Mouse (Mus musculus): ENCODE measurements around the gene Pcsk4. TPM values are rescaled to one million over a fixed set of nuclear protein-coding genes. Genes with fewer than 3 reads are reported as not detected.
A peak's percentile ranks its signal among the peaks of the same experiment; 100 is the strongest.

Gene Pcsk4
- polyA plus RNA-seq, 1 experiment from 2014 or later: 4.7 TPM

DNA sequence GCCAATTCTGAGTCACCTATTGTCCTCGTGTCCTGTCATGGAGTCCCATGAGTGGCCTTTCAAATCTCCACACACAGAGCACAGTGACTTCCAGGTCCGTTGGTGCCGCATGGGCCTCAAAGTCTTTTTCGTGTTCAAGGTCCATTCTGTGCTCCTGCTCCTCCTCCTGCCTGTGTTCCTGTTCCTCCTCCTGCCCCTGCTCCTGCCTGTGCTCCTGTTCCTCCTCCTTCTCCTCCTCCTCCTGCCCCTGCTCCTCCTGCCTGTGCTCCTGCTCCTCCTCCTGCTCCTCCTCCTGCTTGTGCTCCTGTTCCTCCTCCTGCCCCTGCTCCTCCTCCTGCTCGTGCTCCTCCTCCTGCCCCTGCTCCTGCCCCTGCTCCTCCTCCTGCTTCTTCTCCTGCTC, 38.7 kb upstream of the Pcsk4 start:
- H3K36me3 ChIP-seq (replicated peaks; ENCODE audit: control insufficient read depth, insufficient read depth): no peaks in the 10 kb centered on the region
- WGBS: 78% methylated on average over 5 of the region's 5 CpGs
- H3K27ac ChIP-seq: no peak overlapping the region
- no peak overlapping the region for H3K9ac ChIP-seq
- no peak for ATAC-seq (ENCODE audit: low FRiP score)
- peaks cover 10% of the 10 kb centered on the region for H3K4me1 ChIP-seq (replicated peaks; ENCODE audit: control insufficient read depth, insufficient read depth, low read length)
- no peak overlapping the region for H3K4me2 ChIP-seq (replicated peaks)
- no peaks in the 10 kb centered on the region for H3K27me3 ChIP-seq (ENCODE audit: control insufficient read depth, insufficient read depth, low read length)
- DNase-seq (ENCODE audit: low spot score): no peak
- H3K4me3 ChIP-seq (replicated peaks; ENCODE audit: low read length): no peak overlapping the region
- no peaks in the 10 kb centered on the region for H3K9me3 ChIP-seq (ENCODE audit: control insufficient read depth, low read length)

DNA sequence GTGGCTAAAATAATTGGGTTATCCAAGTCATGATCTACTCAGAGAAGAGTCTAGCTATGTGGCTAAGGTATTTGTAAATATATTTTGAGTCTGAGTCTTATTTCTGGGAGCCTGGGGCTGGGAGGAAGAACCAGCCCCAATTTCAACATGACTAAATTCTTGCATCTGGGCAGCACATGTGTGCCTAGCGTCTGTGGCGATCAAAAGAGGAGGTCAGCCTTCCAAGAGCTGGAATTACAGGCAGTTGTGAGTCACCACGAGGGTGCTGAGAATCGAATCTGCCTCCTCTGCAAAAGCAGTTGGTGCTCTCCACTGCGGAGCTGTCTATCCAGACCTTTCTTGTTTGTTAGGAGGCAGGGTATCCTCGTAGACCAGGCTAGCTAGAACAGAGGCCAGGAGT, 36.4 kb upstream of the Pcsk4 start:
- H3K4me3 ChIP-seq (replicated peaks; ENCODE audit: low read length): no peak overlapping the region
- ATAC-seq (ENCODE audit: low FRiP score) (no peak), DNase-seq (ENCODE audit: low spot score) (no peak)
- no peak overlapping the region for H3K27ac ChIP-seq
- H3K36me3 ChIP-seq (replicated peaks; ENCODE audit: control insufficient read depth, insufficient read depth): no peaks in the 10 kb centered on the region
- no peaks in the 10 kb centered on the region for H3K4me1 ChIP-seq (replicated peaks; ENCODE audit: control insufficient read depth, insufficient read depth, low read length)
- no peaks in the 10 kb centered on the region for H3K9me3 ChIP-seq (ENCODE audit: control insufficient read depth, low read length)
- WGBS: 71% methylated on average over 6 of the region's 6 CpGs
- no peak overlapping the region for H3K9ac ChIP-seq
- no peak overlapping the region for H3K4me2 ChIP-seq (replicated peaks)
- no peaks in the 10 kb centered on the region for H3K27me3 ChIP-seq (ENCODE audit: control insufficient read depth, insufficient read depth, low read length)

DNA sequence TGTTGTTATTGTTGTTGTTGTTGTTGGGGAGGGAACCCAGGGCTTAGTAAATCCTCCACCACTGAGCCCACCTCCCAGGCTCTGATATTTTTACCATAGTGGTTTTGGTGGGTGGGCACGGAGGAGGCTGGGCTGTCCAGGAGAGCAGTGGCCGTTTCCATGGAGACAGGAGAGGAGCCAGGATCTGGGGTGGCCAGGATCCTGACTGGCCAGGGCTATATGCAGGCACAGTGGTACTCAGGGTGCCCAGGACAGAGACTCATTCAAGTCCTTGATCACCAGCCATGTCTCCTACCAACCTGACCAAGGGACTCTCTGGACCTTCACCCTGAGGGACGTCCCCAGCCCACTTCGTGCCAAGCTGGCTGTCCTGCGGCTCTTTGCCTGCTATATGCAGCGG, 34.4 kb upstream of the Pcsk4 start:
- Histone ChIP-seq H3K36me3 (replicated peaks; ENCODE audit: control insufficient read depth, insufficient read depth) (no peaks in the 10 kb centered on the region), H3K4me1 (replicated peaks; ENCODE audit: control insufficient read depth, insufficient read depth, low read length) (no peaks in the 10 kb centered on the region), H3K27me3 (ENCODE audit: control insufficient read depth, insufficient read depth, low read length) (peaks cover 10% of the 10 kb centered on the region), H3K9me3 (ENCODE audit: control insufficient read depth, low read length) (no peaks in the 10 kb centered on the region), H3K4me3 (replicated peaks; ENCODE audit: low read length) (no peak overlapping the region), H3K4me2 (replicated peaks) (no peak overlapping the region), H3K9ac (no peak overlapping the region), H3K27ac (no peak overlapping the region)
- WGBS: 28% methylated on average over 6 of the region's 6 CpGs
- no peak for ATAC-seq (ENCODE audit: low FRiP score)
- no peak for DNase-seq (ENCODE audit: low spot score)

DNA sequence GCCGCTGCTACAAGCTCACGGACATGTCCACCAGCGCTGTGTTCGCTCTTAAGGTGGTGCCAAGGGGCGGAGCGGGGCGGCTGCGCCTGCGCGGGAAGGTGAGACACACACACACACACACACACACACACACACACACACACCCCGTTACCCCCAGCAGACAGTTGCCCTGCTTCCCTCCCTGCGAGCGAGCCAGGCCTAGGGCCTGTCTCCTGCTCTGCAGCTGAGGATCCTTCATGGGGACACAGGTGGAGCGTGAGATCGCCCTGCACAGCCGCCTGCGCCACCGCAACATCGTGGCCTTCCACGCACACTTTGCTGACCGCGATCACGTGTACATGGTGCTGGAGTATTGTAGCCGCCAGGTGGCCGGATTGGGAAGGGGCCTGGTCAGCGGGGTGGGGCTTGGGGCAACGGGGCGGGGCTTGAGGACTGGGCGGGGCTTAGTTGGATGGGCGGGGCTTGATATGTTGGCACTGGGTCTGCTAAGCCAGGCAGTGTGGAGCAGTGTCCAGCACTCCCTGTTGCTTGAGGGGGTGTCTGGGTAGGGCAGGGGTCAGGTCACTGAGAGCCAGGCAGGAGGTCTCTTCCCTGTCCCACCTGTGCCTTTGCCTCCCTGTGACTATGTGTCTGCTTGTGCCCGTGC, 28.8 kb upstream of the Pcsk4 start:
- DNase-seq (ENCODE audit: low spot score): peak; percentile 48
- peak overlapping the region; percentile 25 for H3K4me3 ChIP-seq (replicated peaks; ENCODE audit: low read length)
- H3K4me2 ChIP-seq (replicated peaks): peak overlapping the region; percentile 54
- 0 out of 2 replicates have a peak overlapping the region, but pooled peaks have one; percentile 42 for H3K9ac ChIP-seq
- no peaks in the 10 kb centered on the region for H3K36me3 ChIP-seq (replicated peaks; ENCODE audit: control insufficient read depth, insufficient read depth)
- H3K9me3 ChIP-seq (ENCODE audit: control insufficient read depth, low read length): no peaks in the 10 kb centered on the region
- 9% methylated on average over 31 of the region's 31 CpGs for WGBS
- H3K4me1 ChIP-seq (replicated peaks; ENCODE audit: control insufficient read depth, insufficient read depth, low read length): no peaks in the 10 kb centered on the region; the same call in 1 of the 2 replicates
- peak; percentile 41 for ATAC-seq (ENCODE audit: low FRiP score)
- no peak overlapping the region for H3K27ac ChIP-seq
- peaks cover 64% of the 10 kb centered on the region for H3K27me3 ChIP-seq (ENCODE audit: control insufficient read depth, insufficient read depth, low read length)

GRCm38 (mm10) chr10:80357336-80357735, 28.0 kb upstream of the Pcsk4 start:
- ATAC-seq (ENCODE audit: low FRiP score) (no peak), DNase-seq (ENCODE audit: low spot score) (no peak)
- H3K9me3 ChIP-seq (ENCODE audit: control insufficient read depth, low read length): no peaks in the 10 kb centered on the region
- peak overlapping the region; percentile 54 for H3K4me2 ChIP-seq (replicated peaks)
- H3K4me3 ChIP-seq (replicated peaks; ENCODE audit: low read length): peak overlapping the region; percentile 25
- H3K27ac ChIP-seq: no peak overlapping the region
- H3K27me3 ChIP-seq (ENCODE audit: control insufficient read depth, insufficient read depth, low read length): peaks cover 72% of the 10 kb centered on the region
- 35% methylated on average over 7 of the region's 7 CpGs for WGBS
- H3K4me1 ChIP-seq (replicated peaks; ENCODE audit: control insufficient read depth, insufficient read depth, low read length): no peaks in the 10 kb centered on the region; the same call in 1 of the 2 replicates
- H3K9ac ChIP-seq: 0 out of 2 replicates have a peak overlapping the region, but pooled peaks have one; percentile 42
- H3K36me3 ChIP-seq (replicated peaks; ENCODE audit: control insufficient read depth, insufficient read depth): no peaks in the 10 kb centered on the region

DNA sequence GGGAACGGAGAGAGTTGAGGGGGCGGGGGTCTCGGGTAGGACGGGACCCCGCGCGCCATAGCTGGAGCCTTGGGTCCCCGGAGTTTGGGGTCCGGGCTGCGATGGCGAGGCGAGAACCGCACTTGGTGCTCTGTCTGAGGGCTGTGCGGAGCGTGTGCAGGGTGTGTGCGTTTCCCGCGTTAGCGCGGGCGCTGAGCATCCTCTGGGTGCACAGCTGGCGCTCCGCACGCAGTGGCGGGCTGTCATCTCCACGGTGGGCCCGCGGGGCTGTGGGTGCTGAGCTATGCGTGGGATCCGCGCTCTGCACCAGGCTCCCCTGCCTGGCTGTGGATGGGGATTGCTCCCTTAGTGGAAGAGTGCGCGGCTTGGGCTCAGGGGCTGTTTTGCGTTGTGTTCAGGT, 27.4 kb upstream of the Pcsk4 start:
- ATAC-seq (ENCODE audit: low FRiP score): no peak
- H3K27ac ChIP-seq: no peak overlapping the region
- DNase-seq (ENCODE audit: low spot score): no peak
- no peaks in the 10 kb centered on the region for H3K36me3 ChIP-seq (replicated peaks; ENCODE audit: control insufficient read depth, insufficient read depth)
- peak overlapping the region; percentile 36 for H3K4me3 ChIP-seq (replicated peaks; ENCODE audit: low read length)
- H3K9ac ChIP-seq: peak overlapping the region; percentile 25; the same call in 1 of the 2 replicates
- WGBS: under 1% methylated on average over 34 of the region's 34 CpGs
- H3K27me3 ChIP-seq (ENCODE audit: control insufficient read depth, insufficient read depth, low read length): peaks cover 78% of the 10 kb centered on the region
- no peaks in the 10 kb centered on the region; the same call in 1 of the 2 replicates for H3K4me1 ChIP-seq (replicated peaks; ENCODE audit: control insufficient read depth, insufficient read depth, low read length)
- H3K4me2 ChIP-seq (replicated peaks): peak overlapping the region; percentile 54
- no peaks in the 10 kb centered on the region for H3K9me3 ChIP-seq (ENCODE audit: control insufficient read depth, low read length)

DNA sequence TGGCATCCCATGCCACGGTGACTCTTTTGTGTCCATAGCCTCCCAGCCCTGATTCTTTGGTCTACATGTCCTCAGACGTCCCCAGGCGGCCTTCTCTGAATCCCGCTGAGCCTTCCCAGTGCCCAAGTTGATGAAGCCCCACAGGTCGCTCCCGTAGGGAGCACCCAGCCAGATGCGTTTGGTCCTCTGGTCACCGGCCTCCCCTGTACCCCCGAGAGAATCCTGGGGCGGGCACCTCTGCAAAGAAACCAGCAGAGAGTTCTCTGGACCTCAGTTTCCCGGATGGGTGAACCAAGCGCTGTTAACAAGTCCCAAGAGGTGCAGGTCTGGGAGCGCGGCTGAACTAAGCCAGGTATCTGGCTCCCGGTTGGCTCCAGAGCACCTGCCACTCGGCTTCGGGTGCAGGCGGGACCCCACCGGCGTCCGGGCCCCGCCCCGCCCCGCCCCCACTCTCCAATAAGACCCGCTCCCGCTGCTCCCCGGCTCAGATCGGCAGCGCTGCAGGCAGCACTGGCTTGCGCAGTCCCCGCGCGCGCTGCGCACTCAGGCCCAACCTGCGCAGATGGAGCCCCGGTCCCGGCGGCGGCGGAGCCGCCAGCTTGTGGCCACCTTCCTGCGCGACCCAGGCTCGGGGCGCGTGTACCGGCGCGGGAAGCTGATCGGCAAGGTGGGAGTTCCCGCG, 26.8 kb upstream of the Pcsk4 start, which contains the start of gene Plk5:
TSS of gene Plk5 (plus strand) at position 459 of the 682 bp plus-strand sequence.
- Histone ChIP-seq H3K27me3 (ENCODE audit: control insufficient read depth, insufficient read depth, low read length) (peaks cover 84% of the 10 kb centered on the region), H3K36me3 (replicated peaks; ENCODE audit: control insufficient read depth, insufficient read depth) (no peaks in the 10 kb centered on the region), H3K4me3 (replicated peaks; ENCODE audit: low read length) (peak within 1 kb of the TSS; percentile 36), H3K9ac (peak within 1 kb of the TSS; percentile 25; the same call in 1 of the 2 replicates), H3K27ac (no peak within 1 kb of the TSS), H3K4me1 (replicated peaks; ENCODE audit: control insufficient read depth, insufficient read depth, low read length) (no peaks in the 10 kb centered on the region; the same call in 1 of the 2 replicates), H3K9me3 (ENCODE audit: control insufficient read depth, low read length) (no peaks in the 10 kb centered on the region), H3K4me2 (replicated peaks) (peak within 1 kb of the TSS; percentile 54)
- no peak for ATAC-seq (ENCODE audit: low FRiP score)
- 1% methylated on average over 46 of the region's 53 CpGs for WGBS
- DNase-seq (ENCODE audit: low spot score): no peak

DNA sequence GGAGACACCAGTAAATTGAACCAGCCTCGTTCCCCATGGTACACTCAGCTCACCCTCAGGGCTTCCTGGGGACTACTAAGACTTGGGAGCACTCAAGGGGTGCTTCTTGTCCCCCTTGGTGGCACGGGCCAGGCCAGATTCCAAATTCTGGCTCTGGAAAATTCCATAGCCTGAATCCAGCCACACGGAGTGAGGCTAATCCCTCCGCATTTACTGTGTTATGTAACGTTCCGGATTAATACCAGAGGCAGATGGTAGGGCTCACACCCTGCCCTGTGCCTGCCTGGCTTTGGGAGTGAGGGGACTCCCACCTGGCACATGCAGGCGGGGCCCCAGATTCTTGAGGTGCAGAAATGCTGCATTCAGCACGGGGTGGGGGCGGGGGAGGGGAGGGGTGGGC, 26.1 kb upstream of the Pcsk4 start:
- DNase-seq (ENCODE audit: low spot score) (no peak), ATAC-seq (ENCODE audit: low FRiP score) (no peak)
- 10% methylated on average over 9 of the region's 9 CpGs for WGBS

GRCm38 (mm10) chr10:80352727-80353126, 23.4 kb upstream of the Pcsk4 start:
- Histone ChIP-seq H3K4me3 (replicated peaks; ENCODE audit: low read length) (no peak overlapping the region), H3K9ac (no peak overlapping the region), H3K4me2 (replicated peaks) (no peak overlapping the region), H3K4me1 (replicated peaks; ENCODE audit: control insufficient read depth, insufficient read depth, low read length) (no peaks in the 10 kb centered on the region; the same call in 1 of the 2 replicates), H3K27me3 (ENCODE audit: control insufficient read depth, insufficient read depth, low read length) (peaks cover 98% of the 10 kb centered on the region), H3K9me3 (ENCODE audit: control insufficient read depth, low read length) (no peaks in the 10 kb centered on the region), H3K36me3 (replicated peaks; ENCODE audit: control insufficient read depth, insufficient read depth) (no peaks in the 10 kb centered on the region), H3K27ac (no peak overlapping the region)
- ATAC-seq (ENCODE audit: low FRiP score) (no peak), DNase-seq (ENCODE audit: low spot score) (no peak)
- WGBS: 67% methylated on average over 8 of the region's 8 CpGs

More for the DNA sequence above, 26.1 kb upstream of the Pcsk4 start:
- Histone ChIP-seq H3K4me2 (replicated peaks) (no peak overlapping the region), H3K9ac (no peak overlapping the region), H3K4me3 (replicated peaks; ENCODE audit: low read length) (no peak overlapping the region), H3K27me3 (ENCODE audit: control insufficient read depth, insufficient read depth, low read length) (peaks cover 91% of the 10 kb centered on the region), H3K9me3 (ENCODE audit: control insufficient read depth, low read length) (no peaks in the 10 kb centered on the region), H3K4me1 (replicated peaks; ENCODE audit: control insufficient read depth, insufficient read depth, low read length) (no peaks in the 10 kb centered on the region; the same call in 1 of the 2 replicates), H3K36me3 (replicated peaks; ENCODE audit: control insufficient read depth, insufficient read depth) (no peaks in the 10 kb centered on the region), H3K27ac (no peak overlapping the region)

Data from hindbrain, embryonic 14.5 days (tissue).